Mouse (Mus musculus): ENCODE results near the gene Casq1. TPM values are rescaled to one million over a fixed set of nuclear protein-coding genes. Genes with fewer than 3 reads are reported as not detected.

Casq1 gene
- total RNA-seq, 2 experiments from 2014 or later, result 0.48 TPM; not detected in 1

- Histone ChIP-seq H3K27ac (no peak overlapping the region), H3K4me3 (no peak overlapping the region)
- no peak for TF ChIP-seq CTCF (IDR thresholded peaks at IDR 0.05)
- intact Hi-C loops (cut with DNase I), result no loop called here
- no peak for DNase-seq (ENCODE audit: extremely low spot score in 1 of 2, low spot score in 2 of 2)
Observed at GRCm38 (mm10) chr1:172173181-172173580, 46.5 kb downstream of the Casq1 start.

- intact Hi-C loops (cut with DNase I), result no loop called here
- no peak for TF ChIP-seq CTCF (IDR thresholded peaks at IDR 0.05)
- H3K27ac ChIP-seq, result no peak overlapping the region
- H3K4me3 ChIP-seq, result no peak overlapping the region
- no peak for DNase-seq (ENCODE audit: extremely low spot score in 1 of 2, low spot score in 2 of 2)
Observed at GRCm38 (mm10) chr1:172172381-172172780, 47.3 kb downstream of the Casq1 start.

- no peak overlapping the region for H3K27ac ChIP-seq
- no peak for TF ChIP-seq CTCF (IDR thresholded peaks at IDR 0.05)
- no peak for DNase-seq (ENCODE audit: extremely low spot score in 1 of 2, low spot score in 2 of 2)
- intact Hi-C loops (cut with DNase I), result loop anchor here (5.0 kb wide), 1 partner anchor 47 kb away; the partner anchor contains the start of gene Casq1
- no peak overlapping the region for H3K4me3 ChIP-seq
Observed at GRCm38 (mm10) chr1:172169809-172170208, 49.9 kb downstream of the Casq1 start.

GRCm38 (mm10) chr1:172167911-172168310 lies 51.8 kb downstream of the Casq1 start:
- TF ChIP-seq CTCF (IDR thresholded peaks at IDR 0.05), result no peak
- DNase-seq (ENCODE audit: extremely low spot score in 1 of 2, low spot score in 2 of 2), result no peak
- Histone ChIP-seq H3K27ac (no peak overlapping the region), H3K4me3 (no peak overlapping the region)
- intact Hi-C loops (cut with DNase I), result loop anchor here (5.0 kb wide), 1 partner anchor 49 kb away; the partner anchor contains the start of gene Casq1

GRCm38 (mm10) chr1:172162959-172163358 lies 56.7 kb downstream of the Casq1 start:
- Histone ChIP-seq H3K27ac (no peak overlapping the region), H3K4me3 (no peak overlapping the region)
- DNase-seq (ENCODE audit: extremely low spot score in 1 of 2, low spot score in 2 of 2), result no peak
- no peak for TF ChIP-seq CTCF (IDR thresholded peaks at IDR 0.05)
- intact Hi-C loops (cut with DNase I), result loop anchor here (1.0 kb wide), 1 partner anchor 147 kb away; no protein-coding TSS in a partner anchor

- Histone ChIP-seq H3K27ac (no peak overlapping the region), H3K4me3 (no peak overlapping the region)
- peak; percentile 73 for TF ChIP-seq CTCF (IDR thresholded peaks at IDR 0.05)
Observed at GRCm38 (mm10) chr1:172162009-172162408, 57.7 kb downstream of the Casq1 start.

GRCm38 (mm10) chr1:172160508-172160907 lies 59.2 kb downstream of the Casq1 start:
- no peak for DNase-seq (ENCODE audit: extremely low spot score in 1 of 2, low spot score in 2 of 2)
- intact Hi-C loops (cut with DNase I), result no loop called here
- no peak for TF ChIP-seq CTCF (IDR thresholded peaks at IDR 0.05)
- Histone ChIP-seq H3K27ac (no peak overlapping the region), H3K4me3 (no peak overlapping the region)

More at GRCm38 (mm10) chr1:172162009-172162408, 57.7 kb downstream of the Casq1 start:
- no peak for DNase-seq (ENCODE audit: extremely low spot score in 1 of 2, low spot score in 2 of 2)
- intact Hi-C loops (cut with DNase I), result loop anchor here (1.0 kb wide), 1 partner anchor 148 kb away; no protein-coding TSS in a partner anchor

- no peak for DNase-seq (ENCODE audit: extremely low spot score in 1 of 2, low spot score in 2 of 2)
- TF ChIP-seq CTCF (IDR thresholded peaks at IDR 0.05), result no peak
- intact Hi-C loops (cut with DNase I), result no loop called here
- no peak overlapping the region for H3K27ac ChIP-seq
- H3K4me3 ChIP-seq, result no peak overlapping the region
Observed at GRCm38 (mm10) chr1:172159970-172160369, 59.7 kb downstream of the Casq1 start.

Other genes starting within 250 kb of the Casq1 start
- 10 to 100 TPM; 12.5 to 14.5 TPM for gene Vangl2, start 191.4 kb downstream of the Casq1 start, total RNA-seq (2021)
- gene Nhlh1, start 162.3 kb downstream of the Casq1 start, total RNA-seq (2021), result under 1 TPM; 0.18 to 0.49 TPM
- 100 to 1,000 TPM; 138 to 147 TPM for gene Copa, start 137.3 kb downstream of the Casq1 start, total RNA-seq (2021)
- gene Ncstn, start 137.1 kb downstream of the Casq1 start, total RNA-seq (2021), result 10 to 100 TPM; 61.5 to 65.4 TPM
- 10 to 100 TPM; 82.8 to 92.4 TPM for gene Pex19, start 93.1 kb downstream of the Casq1 start, total RNA-seq (2021)
- gene Dcaf8, start 71.8 kb downstream of the Casq1 start, total RNA-seq (2021), result 100 to 1,000 TPM; 115 to 121 TPM
- gene Pea15a, start 13.1 kb downstream of the Casq1 start, total RNA-seq (2021), result 100 to 1,000 TPM; 387 to 422 TPM
- gene Atp1a4, start 38.5 kb upstream of the Casq1 start, total RNA-seq (2021), result not detected
- 100 to 1,000 TPM; 257 to 260 TPM for gene Igsf8, start 41.8 kb upstream of the Casq1 start, total RNA-seq (2021)
- gene Atp1a2, start 78.2 kb upstream of the Casq1 start, total RNA-seq (2021), result 100 to 1,000 TPM; 628 to 676 TPM
- gene Kcnj9, start 109.5 kb upstream of the Casq1 start, total RNA-seq (2021), result 100 to 1,000 TPM; 137 to 138 TPM
- 100 to 1,000 TPM in 1 of 2 experiments, 10 to 100 TPM in 1; 86.5 to 108 TPM for gene Kcnj10, start 121.3 kb upstream of the Casq1 start, total RNA-seq (2021)
- 1 to 10 TPM; 9.3 to 9.8 TPM for gene Pigm, start 156.7 kb upstream of the Casq1 start, total RNA-seq (2021)

All from left cerebral cortex, adult 2 months (tissue).